Comparison of ENCODE assay signal across 31 mouse cellular contexts in genomic region chr1:159567171-159567570, GRCm38 (mm10). TPM values are rescaled to one million over a fixed set of nuclear protein-coding genes. Genes with fewer than 3 reads are reported as not detected.
"Had no signal": no experiment of that assay in that cellular context is flagged by ENCODE, and none has a peak within 500 bp of the region (broad histone marks: within the 10 kb centered on the region; RNA-seq: fewer than 3 reads in every experiment).

No protein-coding gene starts in this region.

- H3K4me2 ChIP-seq: embryonic facial prominence, embryonic 12.5 days; embryonic facial prominence, embryonic 13.5 days; embryonic facial prominence, embryonic 15.5 days; forebrain, embryonic 12.5 days; forebrain, embryonic 13.5 days; forebrain, embryonic 15.5 days had no signal

- H3K4me1 ChIP-seq: embryonic facial prominence, embryonic 12.5 days; embryonic facial prominence, embryonic 13.5 days; embryonic facial prominence, embryonic 15.5 days had no signal

- DNase-seq: cerebellum, adult 2 months; cerebellum, adult 8-10 months; cerebellum, adult 9-10 months; cerebellum, adult 9-11 months; cerebellum, postnatal 10 days; cerebellum, postnatal 14 days; cerebellum, postnatal 25 days; cerebellum, postnatal 36 days; embryo, embryonic 11 days; forebrain, postnatal 0 days; gastrocnemius, adult 2 months; gastrocnemius, postnatal 10 days; gastrocnemius, postnatal 14 days; gastrocnemius, postnatal 25 days; gastrocnemius, postnatal 36 days; heart, adult 18-20 months; heart, adult 2 months had no signal

- H3K4me3 ChIP-seq: embryonic facial prominence, embryonic 10.5 days; embryonic facial prominence, embryonic 12.5 days; embryonic facial prominence, embryonic 13.5 days; embryonic facial prominence, embryonic 15.5 days; erythroblast, embryonic 14.5 days; forebrain, embryonic 10.5 days; forebrain, embryonic 12.5 days; forebrain, embryonic 13.5 days; forebrain, embryonic 15.5 days; gastrocnemius, adult 2 months; heart, adult 2 months had no signal

- H3K27ac ChIP-seq: embryonic facial prominence, embryonic 10.5 days; embryonic facial prominence, embryonic 12.5 days; embryonic facial prominence, embryonic 13.5 days; embryonic facial prominence, embryonic 15.5 days; forebrain, embryonic 10.5 days; forebrain, embryonic 12.5 days; forebrain, embryonic 13.5 days; forebrain, embryonic 15.5 days; gastrocnemius, adult 2 months; heart, adult 2 months had no signal

- H3K27me3 ChIP-seq: embryonic facial prominence, embryonic 12.5 days; embryonic facial prominence, embryonic 13.5 days; embryonic facial prominence, embryonic 15.5 days; forebrain, embryonic 13.5 days; forebrain, embryonic 15.5 days had no signal

- H3K36me3 ChIP-seq: embryonic facial prominence, embryonic 10.5 days; embryonic facial prominence, embryonic 12.5 days; embryonic facial prominence, embryonic 13.5 days; embryonic facial prominence, embryonic 15.5 days; forebrain, embryonic 10.5 days; forebrain, embryonic 12.5 days; forebrain, embryonic 15.5 days had no signal

- ATAC-seq: forebrain, embryonic 13.5 days; forebrain, embryonic 14.5 days; forebrain, embryonic 15.5 days; forebrain, embryonic 16.5 days; forebrain, postnatal 0 days had no signal

- H3K9ac ChIP-seq: embryonic facial prominence, embryonic 12.5 days; embryonic facial prominence, embryonic 13.5 days; embryonic facial prominence, embryonic 15.5 days; forebrain, embryonic 12.5 days; forebrain, embryonic 13.5 days; forebrain, embryonic 15.5 days; forebrain, postnatal 0 days had no signal

- H3K9me3 ChIP-seq: embryonic facial prominence, embryonic 10.5 days; embryonic facial prominence, embryonic 12.5 days; embryonic facial prominence, embryonic 13.5 days; embryonic facial prominence, embryonic 15.5 days; forebrain, embryonic 10.5 days; forebrain, embryonic 12.5 days; forebrain, embryonic 13.5 days; forebrain, embryonic 15.5 days had no signal

RNA-seq across cellular contexts. Expression of gene Tnr, which starts 43.6 kb away (rescaled TPM):
- total RNA-seq: common myeloid progenitor, adult 5-6 weeks; gastrocnemius, adult 18-20 months; gastrocnemius, adult 2 months; gastrocnemius, postnatal 36 days; granulocyte monocyte progenitor cell, adult 5-6 weeks had no signal
- polyA plus RNA-seq: erythroblast, embryonic 14.5 days had no signal
